Mouse (Mus musculus): ENCODE data around the gene Fam187b.
"Not testable (repeated sequence)": the region's sequence is repeated elsewhere in the genome, so short reads cannot be mapped to it uniquely, and the experiment has no call there.

The Fam187b gene

DNA sequence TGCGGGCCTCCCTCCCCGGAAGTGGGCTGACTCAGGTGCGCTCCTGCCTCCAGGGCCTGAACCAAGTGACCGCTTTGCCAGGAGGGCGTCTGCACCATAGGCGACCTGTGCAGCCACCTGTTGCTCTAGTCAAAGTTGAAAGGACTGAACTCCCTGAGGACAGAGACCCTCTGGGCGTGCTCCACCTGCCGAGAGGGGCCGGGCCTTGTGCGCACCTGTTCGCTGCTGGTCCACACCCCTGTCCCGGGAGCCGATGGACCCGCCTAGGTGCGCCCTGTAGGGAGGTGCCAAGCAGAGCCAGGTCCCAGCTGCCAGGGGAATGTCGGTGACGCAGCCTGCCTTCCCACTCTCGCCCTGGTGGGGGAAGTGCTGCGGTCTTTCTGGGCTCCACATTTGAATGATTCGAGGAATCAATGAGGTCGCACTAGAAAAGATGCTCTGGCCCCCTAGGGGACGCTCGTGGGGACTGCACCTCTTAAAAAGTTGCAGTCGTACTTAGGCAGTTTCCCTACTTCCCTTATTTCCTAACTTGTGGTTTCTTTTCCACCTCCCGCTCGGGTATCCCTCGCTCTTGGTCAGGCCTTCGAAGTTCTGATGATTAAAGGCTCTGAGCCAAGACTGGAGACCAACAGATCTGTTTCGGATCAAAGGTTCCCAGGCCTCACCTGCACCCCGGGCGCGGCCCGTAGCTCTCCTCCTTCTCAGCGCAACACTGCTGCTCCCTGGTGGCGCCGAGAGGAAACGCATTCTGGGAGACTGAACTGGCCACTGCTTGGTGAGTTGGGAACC, at the start of gene Fam187b:
Fam187b (plus strand) TSS at position 290 of the 789 bp plus-strand sequence.
- DNase-seq (ENCODE audit: low read depth) = peak; percentile 92

DNA sequence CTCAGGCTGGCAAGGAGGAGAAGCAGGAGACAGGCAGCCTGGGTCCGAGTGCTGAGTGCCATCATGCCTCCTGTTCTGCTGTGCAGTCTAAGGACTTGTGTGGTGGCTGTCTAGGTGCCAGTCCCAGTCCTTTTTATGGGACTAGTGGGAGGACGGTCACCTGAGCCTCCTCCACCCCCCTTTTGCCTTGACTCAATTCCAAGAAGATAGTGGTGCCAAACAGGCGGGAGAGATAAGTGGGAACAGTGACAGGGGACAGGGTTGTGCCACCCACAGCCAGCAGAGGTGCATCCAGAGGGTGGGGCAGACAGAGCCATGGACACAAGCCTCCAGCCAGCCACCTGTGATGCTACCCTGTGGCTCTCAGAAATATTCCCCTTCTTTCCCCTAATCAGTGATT, 49.5 kb upstream of the Fam187b start:
- DNase-seq (ENCODE audit: low read depth) = no peak

DNA sequence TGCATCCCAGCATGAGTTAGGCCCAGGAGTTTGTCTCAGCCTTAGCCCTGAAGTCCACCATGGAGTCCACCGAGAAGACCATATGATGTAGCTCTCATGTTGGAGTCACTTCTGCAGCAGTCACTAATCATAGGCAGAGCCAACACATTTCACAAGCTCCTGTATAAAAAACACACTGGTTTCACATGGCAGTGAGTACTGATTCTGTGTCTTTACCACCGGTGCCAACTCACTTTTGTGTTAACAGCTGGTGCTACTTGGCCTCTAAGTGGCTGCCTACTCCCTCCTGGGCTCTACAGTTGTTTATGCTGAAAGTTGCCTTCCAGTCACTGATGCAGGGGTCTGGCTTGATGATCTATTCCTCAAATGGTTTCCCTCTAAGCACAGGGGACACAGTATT, 49.0 kb upstream of the Fam187b start, which contains the start of gene Hamp2:
Hamp2 (minus strand) TSS at position 101 of the 400 bp plus-strand sequence.
- not testable (repeated sequence) for DNase-seq (ENCODE audit: low read depth)

DNA sequence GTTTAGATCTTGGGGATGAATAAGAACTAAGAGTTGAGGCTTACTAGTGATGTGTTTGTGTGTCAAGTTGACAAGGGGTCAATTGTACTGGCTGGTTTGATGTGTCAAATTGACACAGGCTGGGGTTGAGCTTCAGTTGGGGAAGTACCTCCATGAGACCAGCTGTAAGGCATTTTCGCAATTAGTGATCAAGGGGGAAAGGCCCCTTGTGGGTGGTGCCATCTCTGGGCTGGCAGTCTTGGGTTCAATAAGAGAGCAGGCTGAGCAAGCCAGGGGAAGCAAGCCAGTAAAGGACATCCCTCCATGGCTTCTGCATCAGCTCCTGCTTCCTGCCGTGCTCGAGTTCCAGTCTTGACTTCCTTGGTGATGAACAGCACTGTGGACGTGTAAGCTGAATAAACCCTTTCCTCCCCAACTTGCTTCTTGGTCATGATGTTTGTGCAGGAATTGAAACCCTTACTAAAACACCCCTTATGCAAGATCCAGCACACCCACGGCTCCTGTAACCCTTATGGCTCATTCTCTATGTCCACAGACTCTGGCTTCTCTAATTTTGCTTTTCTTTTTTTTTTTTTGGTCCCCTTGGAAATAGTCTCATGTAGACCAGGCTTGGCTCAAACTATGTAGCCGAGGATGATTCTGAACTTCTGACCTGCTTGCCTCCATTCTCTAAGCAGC, 38.0 kb upstream of the Fam187b start:
- DNase-seq (ENCODE audit: low read depth) = not testable (repeated sequence)

GRCm38 (mm10) chr7:30940070-30940469, 33.5 kb upstream of the Fam187b start:
- not testable (repeated sequence) for DNase-seq (ENCODE audit: low read depth)

GRCm38 (mm10) chr7:30942365-30942764, 31.2 kb upstream of the Fam187b start:
- DNase-seq (ENCODE audit: low read depth) = peak; percentile 35

GRCm38 (mm10) chr7:30943909-30944635, 29.5 kb upstream of the Fam187b start, which contains the start of gene Hamp:
Hamp (minus strand) TSS chr7:30944032.
- DNase-seq (ENCODE audit: low read depth) = no peak

GRCm38 (mm10) chr7:30944706-30945105, 28.9 kb upstream of the Fam187b start:
- not testable (repeated sequence) for DNase-seq (ENCODE audit: low read depth)

DNA sequence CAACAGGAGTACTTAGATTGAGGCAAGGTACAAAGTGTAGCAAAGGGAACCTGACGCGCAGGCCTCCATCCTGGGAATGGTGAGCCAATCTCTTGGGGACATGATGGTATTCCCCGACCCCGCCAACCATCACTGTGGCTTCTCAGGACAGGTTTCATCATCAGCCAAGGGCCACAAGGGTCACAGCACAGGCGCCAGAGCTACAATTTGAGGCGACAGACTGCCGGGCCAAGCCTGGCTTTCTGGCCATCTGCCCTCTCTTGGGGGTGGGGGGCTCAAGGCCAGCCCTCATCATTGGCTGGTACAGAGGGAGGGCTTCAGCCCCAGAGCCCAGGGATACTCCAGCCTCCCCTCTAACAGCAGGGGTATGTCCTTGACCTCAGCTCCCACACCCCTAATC, 28.1 kb upstream of the Fam187b start:
- not testable (repeated sequence) for DNase-seq (ENCODE audit: low read depth)

DNA sequence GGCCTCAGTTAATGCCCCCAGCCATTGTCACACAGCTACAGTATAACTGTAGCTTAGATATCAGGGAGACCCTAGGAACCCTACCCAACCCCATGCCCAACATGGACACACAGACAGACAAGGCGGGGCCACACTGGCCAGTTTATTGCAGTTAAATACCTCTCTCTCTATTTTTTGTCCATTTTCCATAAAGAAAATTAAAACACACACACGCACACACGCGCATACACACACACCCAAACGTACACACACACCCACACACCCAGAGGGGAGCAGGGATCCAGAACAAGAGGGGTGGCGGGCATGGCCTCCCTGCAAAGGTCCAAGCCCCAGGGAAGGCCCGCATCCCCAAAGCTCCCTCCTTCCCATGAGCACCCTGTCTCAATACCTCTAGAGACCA, 27.7 kb upstream of the Fam187b start:
- no peak for DNase-seq (ENCODE audit: low read depth)

DNA sequence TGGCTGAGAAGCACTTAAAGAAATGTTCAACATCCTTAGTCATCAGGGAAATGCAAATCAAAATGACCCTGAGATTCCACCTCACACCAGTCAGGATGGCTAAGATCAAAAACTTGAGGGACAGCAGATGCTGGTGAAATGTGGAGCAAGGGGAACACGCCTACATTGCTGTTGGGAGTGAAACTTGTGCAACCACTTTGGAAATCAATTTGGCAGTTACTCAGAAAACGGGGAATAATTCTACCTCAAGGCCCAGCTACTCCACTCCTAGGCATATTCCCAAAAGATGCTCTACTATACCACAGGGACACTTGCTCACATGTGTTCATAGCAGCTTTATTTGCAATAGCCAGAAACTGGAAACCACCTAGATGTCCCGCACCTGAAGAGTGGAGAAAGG, 23.7 kb upstream of the Fam187b start:
- DNase-seq (ENCODE audit: low read depth) = not testable (repeated sequence)

GRCm38 (mm10) chr7:30952441-30953265, 20.9 kb upstream of the Fam187b start:
- DNase-seq (ENCODE audit: low read depth) = no peak

DNA sequence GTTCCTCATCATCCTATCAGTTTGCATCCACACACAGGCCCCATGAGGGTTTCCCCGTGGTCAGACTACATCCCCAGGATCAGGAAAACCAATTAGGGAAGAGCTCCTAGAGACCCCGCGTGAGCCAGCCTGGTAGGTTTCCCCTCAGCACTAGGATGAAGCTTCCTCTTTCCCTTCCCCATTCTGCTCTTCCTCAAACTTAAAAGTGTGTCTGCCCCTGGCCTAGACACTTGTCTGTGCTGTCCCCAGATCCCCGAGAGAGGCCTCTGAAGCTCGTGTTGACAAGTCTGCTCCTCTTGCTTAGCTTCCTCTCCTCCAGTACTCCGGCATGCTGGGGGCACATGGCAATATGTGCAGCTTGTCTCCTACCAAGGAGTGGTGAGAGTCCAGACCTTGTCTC, 20.1 kb upstream of the Fam187b start:
- no peak for DNase-seq (ENCODE audit: low read depth)

DNA sequence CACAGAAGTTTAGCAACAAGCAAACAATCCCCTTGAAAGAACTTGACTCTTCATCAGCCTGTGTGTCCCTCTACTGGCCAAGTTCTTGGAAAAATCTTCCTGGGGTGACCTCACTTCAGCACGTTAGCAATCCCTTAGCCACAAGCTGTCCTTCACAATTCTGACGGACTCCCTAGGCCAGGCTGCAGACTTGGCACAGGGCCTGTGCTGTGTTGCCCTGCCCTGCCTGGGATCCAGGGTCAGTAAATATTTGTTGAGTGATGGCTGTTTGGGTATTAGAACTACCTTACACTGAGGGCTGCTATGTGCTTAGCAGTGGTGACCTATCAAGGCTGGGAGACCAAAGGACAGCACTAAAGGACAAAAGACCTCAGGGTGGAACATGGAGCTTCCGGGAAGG, 19.6 kb upstream of the Fam187b start:
- DNase-seq (ENCODE audit: low read depth) = no peak

DNA sequence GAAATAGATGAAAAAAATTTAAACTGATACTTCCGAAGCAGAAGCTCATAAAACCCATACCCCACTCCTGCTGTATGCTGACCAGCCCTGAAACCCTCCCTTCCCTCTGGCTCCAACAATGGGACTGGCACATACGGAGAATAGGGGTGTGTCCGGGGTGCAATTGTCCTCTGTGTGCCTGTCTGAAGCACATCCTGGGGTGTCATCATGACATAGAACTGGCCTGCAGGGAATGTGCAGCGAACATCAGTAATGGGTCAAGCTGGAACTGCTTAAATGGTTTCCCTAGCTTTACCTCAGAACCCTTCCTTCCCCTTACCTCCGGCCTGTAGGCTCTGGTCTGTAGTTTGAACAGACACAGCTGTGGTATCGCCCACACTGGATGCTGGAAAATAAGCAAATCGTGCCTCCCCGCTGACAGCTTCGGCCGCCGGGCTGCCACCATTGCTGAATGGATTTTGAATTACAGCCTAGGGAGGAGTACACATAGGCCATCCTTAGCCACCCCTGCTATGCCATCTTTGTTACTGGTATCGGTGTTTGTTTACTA, 18.5 kb upstream of the Fam187b start:
- DNase-seq (ENCODE audit: low read depth) = no peak

DNA sequence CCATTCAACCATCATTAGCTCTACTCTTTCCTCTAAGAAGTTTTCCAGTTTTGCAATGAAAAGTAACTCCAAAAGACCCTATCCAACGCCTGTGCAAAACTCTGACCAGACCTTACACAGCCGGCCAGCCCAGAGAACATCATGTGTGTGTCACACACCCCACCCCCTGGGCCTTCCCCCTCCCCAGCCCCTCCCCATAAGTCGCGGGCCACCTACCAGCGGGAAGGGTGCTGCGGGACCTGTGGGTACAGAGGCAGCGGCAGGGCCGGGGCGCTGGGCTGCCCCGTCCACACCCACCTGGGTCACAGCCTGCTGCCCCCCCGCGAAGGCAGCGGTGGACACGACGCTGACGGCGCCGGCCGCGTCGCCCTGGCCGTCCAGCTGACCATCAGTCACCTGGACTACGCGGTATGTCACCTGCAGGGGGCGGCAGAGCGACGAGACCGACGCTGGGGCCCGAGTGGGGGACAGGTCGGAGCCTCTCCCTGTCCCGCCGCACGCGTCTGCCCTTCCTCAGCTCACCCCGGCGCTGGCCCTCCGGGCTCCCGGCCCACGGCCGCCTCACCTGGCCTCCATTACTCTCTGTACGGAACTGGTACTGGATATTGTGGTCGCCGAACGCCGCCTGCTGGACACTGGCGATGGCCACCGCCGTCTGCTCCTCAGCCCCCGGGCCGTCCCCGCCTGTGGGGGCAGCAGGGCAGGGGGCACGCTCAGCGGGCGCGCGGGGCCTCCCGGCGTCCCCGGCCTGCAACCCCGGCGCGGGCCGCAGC, 17.8 kb upstream of the Fam187b start:
- DNase-seq (ENCODE audit: low read depth) = peak; percentile 84

DNA sequence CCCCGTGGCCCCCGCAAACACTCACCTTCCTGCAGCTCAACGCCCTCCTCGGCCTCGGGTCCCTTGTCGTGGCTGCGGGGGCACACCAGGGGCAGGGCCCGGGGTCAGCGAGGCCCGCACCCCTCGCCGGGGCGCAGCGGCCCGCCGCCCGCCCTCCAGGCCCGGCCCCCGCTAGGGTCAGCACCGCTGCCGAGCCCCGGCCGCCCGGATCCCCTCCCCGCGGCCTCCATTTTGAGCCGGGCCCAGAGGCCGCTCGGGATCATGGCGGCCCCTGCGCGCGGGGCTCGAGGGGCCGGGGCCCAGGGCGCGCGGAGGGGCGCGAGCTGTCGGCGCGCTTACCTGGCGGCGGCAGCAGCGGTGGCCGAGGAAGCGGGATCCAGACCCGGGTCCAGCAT, 17.2 kb upstream of the Fam187b start:
- no peak for DNase-seq (ENCODE audit: low read depth)

- DNase-seq (ENCODE audit: low read depth) = peak; percentile 78
Measured at GRCm38 (mm10) chr7:30956756-30957366, 16.7 kb upstream of the Fam187b start, which contains the start of gene Usf2. Usf2 (minus strand) TSS chr7:30956803.

DNA sequence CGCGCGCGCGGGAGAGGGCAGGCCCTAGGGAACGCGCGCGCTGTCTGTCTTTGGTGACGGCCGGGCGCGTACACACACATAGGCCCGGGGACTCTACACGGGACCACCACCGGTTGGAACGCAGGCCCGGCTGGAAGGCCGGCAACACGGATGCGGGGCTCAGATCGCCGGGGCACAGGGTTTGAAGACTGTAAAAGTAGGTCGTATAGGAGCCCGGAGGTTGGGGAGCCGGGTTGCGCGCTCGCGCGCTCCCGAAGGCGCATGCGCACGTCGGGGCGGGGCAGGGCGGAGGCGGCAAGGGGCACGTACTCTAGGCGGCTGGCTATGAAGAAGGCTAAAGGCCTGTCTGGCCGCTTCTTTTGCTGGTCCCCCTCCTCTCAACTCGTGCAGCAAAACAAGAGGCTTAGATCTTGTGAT, 16.2 kb upstream of the Fam187b start:
- peak; percentile 88 for DNase-seq (ENCODE audit: low read depth)

Data from 416B (cell line).